Mouse (Mus musculus) B cell, adult (primary cell): ENCODE data around the gene Lurap1. TPM values are rescaled to one million over a fixed set of nuclear protein-coding genes. Genes with fewer than 3 reads are reported as not detected.

Experiments used
- total RNA-seq: library from RNA; stranded (reverse); gene quantifications from 4 replicates; pipeline ENCODE4 v1.2.4, GENCODE M21; 2023; ENCODE audit not compliant: inconsistent age

Gene Lurap1
- 3.0 to 7.8 TPM (median 3.6 TPM) in 4 replicates for total RNA-seq

GRCm38 (mm10) chr4:116151238-116151637, at the start of gene Lurap1:
TSS of gene Lurap1 (minus strand) at chr4:116151338.

DNA sequence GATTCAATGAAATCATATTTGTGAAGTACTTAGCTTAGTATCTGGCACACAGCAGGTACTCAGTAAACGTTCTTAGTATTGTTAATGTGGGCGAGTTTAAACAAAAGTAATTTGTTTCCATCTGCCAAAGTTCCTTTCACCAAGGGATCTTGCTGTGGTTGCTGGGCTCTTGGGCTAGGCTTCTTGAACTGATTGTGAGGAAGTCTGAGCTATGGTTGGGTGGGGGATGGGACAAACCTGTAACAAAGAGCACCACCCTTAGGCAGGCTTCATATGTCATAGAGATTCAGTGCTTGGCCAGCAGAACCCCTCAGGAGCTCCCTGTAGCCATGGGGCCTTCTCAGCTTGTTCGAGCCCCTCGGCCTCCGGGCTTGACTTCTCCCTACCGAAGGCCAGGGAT, 21.9 kb upstream of the Lurap1 start, which contains the start of the genes 1700042G07Rik and Gm49337:
1700042G07Rik (plus strand) TSS at position 301 of the 400 bp plus-strand sequence.
Gm49337 (plus strand) TSS at position 313 of the 400 bp plus-strand sequence.

GRCm38 (mm10) chr4:116167404-116167803, 16.3 kb upstream of the Lurap1 start, which contains the start of gene Tspan1:
TSS of gene Tspan1 (minus strand) at chr4:116167601.

DNA sequence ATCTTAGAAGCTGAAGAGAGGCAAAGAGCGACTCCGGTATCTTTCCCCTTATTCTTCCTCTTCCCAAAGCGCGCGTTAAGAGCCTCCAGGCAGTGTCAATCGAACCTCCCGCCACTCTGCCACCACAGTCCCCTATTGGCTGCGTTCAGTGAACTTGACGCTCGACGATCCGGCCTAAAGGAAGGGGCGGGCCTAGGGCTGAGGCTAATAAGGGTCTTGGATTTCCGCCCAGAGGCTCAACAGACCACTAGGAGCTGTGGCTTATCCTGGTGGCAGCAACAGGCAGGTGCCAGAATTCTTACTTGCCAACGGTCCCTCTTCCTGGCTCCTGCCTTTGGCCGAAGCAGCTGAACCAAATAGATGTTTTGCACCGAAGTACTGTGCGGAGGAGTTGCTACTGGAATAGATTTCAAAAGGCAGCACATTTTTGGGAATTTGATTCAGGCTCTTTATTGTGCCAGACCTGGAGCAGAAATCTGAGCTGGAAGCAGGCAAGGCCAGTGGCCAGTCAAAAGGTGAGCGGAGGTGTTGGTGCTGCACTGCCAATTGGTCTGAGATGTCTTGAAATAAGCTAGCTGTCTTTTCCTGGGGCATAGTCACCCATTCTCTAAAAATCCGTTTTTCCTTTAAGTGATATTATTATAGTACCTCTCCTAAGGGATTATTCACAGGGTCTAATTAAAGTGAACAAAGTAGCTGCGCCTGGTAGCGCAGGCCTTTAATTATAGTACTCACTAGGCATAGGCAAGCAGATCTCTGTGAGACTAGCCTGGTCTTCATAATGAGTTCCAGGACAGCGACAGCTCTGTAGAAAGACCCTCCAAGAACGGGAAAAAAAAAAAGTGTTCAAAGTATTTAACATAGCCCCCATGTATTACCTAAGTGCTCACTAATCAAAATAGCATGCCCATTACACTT, 27.3 kb downstream of the Lurap1 start, which contains the start of the genes Rad54l and Pomgnt1:
Rad54l (minus strand) TSS at position 89 of the 918 bp plus-strand sequence.
Pomgnt1 (plus strand) TSS at position 239 of the 918 bp plus-strand sequence.

Other genes with a start within 250 kb of the Lurap1 start
- not detected in 4 replicates for gene Dmbx1, start 211.4 kb downstream of the Lurap1 start, total RNA-seq
- 34.4 to 38.7 TPM (median 36.7 TPM) in 4 replicates for gene Faah, start 133.4 kb downstream of the Lurap1 start, total RNA-seq
- gene Nsun4, start 97.5 kb downstream of the Lurap1 start, total RNA-seq, result 31.8 to 45.5 TPM (median 37.0 TPM) in 4 replicates
- gene Uqcrh, start 76.3 kb downstream of the Lurap1 start, total RNA-seq, result 254 to 297 TPM (median 280 TPM) in 4 replicates
- gene Lrrc41, start 76.1 kb downstream of the Lurap1 start, total RNA-seq, result 27.6 to 34.4 TPM (median 30.5 TPM) in 4 replicates
- 1.8 to 2.4 TPM (median 2.2 TPM) in 4 replicates for gene Rad54l, start 27.6 kb downstream of the Lurap1 start, total RNA-seq
- 36.4 to 39.4 TPM (median 37.0 TPM) in 4 replicates for gene Pomgnt1, start 27.5 kb downstream of the Lurap1 start, total RNA-seq
- gene Tspan1, start 16.3 kb upstream of the Lurap1 start, total RNA-seq, result not detected in 4 replicates
- gene 1700042G07Rik, start 22.0 kb upstream of the Lurap1 start, total RNA-seq, result not detected in 4 replicates
- gene Gm49337, start 22.0 kb upstream of the Lurap1 start, total RNA-seq, result not detected in 4 replicates
- gene Pik3r3, start 70.3 kb upstream of the Lurap1 start, total RNA-seq, result 1.4 to 2.6 TPM (median 1.9 TPM) in 4 replicates